Mouse (Mus musculus): Measurements from ENCODE around the gene Tom1l1. TPM values are rescaled to one million over a fixed set of nuclear protein-coding genes. Genes with fewer than 3 reads are reported as not detected.

The Tom1l1 gene
- total RNA-seq, 2 experiments from 2014 or later = 9.8 to 10.2 TPM

- no peak for ATAC-seq (replicated peaks; ENCODE audit: poor library complexity)
Observed at GRCm38 (mm10) chr11:90622500-90622899, 65.7 kb downstream of the Tom1l1 start.

- no peak for ATAC-seq (replicated peaks; ENCODE audit: poor library complexity)
Observed at GRCm38 (mm10) chr11:90622044-90622443, 66.1 kb downstream of the Tom1l1 start.

GRCm38 (mm10) chr11:90616431-90616830 lies 71.7 kb downstream of the Tom1l1 start:
- ATAC-seq (replicated peaks; ENCODE audit: poor library complexity) = peak; percentile 90

- ATAC-seq (replicated peaks; ENCODE audit: poor library complexity) = peak; percentile 64
Observed at GRCm38 (mm10) chr11:90614743-90615142, 73.4 kb downstream of the Tom1l1 start.

- ATAC-seq (replicated peaks; ENCODE audit: poor library complexity) = no peak
Observed at GRCm38 (mm10) chr11:90612118-90612517, 76.0 kb downstream of the Tom1l1 start.

GRCm38 (mm10) chr11:90603066-90603465 lies 85.1 kb downstream of the Tom1l1 start:
- ATAC-seq (replicated peaks; ENCODE audit: poor library complexity) = no peak

GRCm38 (mm10) chr11:90595826-90596225 lies 92.3 kb downstream of the Tom1l1 start:
- no peak for ATAC-seq (replicated peaks; ENCODE audit: poor library complexity)

Other genes with a start within 250 kb of the Tom1l1 start
- 5.0 and 7.4 TPM in 2 replicates for gene Stxbp4, start 50.3 kb downstream of the Tom1l1 start, total RNA-seq (2015)
- gene Stxbp4, start 50.3 kb downstream of the Tom1l1 start, total RNA-seq (2017) = 2.7 and 4.4 TPM in 2 replicates
- gene Cox11, start 50.2 kb downstream of the Tom1l1 start, total RNA-seq (2015) = 29.9 and 35.5 TPM in 2 replicates
- 15.5 and 17.2 TPM in 2 replicates for gene Cox11, start 50.2 kb downstream of the Tom1l1 start, total RNA-seq (2017)

Data from megakaryocyte progenitor cell, adult 5-6 weeks (primary cell).